Mouse (Mus musculus) natural killer cell, adult 2 months (primary cell): Measurements from ENCODE around the gene Slc25a23.

Experiments
- DNase-seq, 2 experiments: peaks; one replicate each; pipeline ENCODE4 v3.0.0; 2022; ENCODE audit warnings: low spot score in 2 of 2

Slc25a23 gene

DNA sequence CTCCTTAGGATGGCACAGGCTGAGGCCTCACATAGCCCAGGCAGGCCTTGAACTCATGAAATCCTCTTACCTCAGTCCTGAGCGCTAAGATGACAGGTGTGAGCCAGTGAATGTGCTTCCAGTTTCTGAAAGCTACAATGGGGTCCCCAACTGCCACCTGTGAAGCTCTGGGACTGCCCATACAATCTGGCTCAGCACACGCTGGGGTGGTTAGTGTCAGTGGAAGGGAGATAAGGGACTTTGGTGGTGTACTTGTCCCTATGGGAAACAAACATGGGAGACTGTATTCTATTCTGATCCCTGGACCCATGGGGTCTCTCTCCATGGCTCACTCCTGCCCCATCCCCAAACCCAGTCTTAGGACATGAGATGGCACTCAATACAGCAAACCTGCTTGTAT lies 40.0 kb downstream of the Slc25a23 start:
- DNase-seq, result no peak

DNA sequence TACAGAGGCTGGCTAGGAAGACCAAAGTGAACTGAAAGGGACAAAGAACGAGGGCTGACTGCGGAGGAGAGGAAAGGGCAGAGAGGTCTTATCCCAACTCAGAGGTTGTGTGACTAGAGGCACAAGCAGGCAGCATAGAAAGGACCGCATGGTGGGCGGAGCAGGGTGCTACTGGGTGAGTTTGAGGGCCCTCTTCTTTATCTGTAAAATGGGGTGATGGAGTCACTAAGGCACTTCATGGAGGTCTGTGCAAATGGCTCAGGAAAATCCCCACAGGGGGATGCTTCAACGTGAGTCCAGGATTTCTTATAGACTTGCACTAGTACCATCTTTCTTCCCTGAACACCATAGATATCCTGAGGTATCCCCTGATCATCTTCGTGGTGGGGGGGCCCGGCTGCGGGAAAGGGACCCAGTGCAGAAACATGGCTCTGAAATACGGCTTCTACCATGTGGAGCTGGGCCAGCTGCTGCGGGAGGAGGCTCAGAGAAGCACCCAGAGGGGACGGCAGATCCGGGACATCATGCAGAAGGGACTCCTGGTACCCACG lies 47.3 kb downstream of the Slc25a23 start:
- no peak for DNase-seq

GRCm38 (mm10) chr17:57011236-57012141 lies 48.2 kb downstream of the Slc25a23 start, which contains the start of the genes Gtf2f1 and Gm17949:
Gtf2f1 (minus strand) TSS chr17:57011288.
Gm17949 (plus strand) TSS chr17:57011469.
- peak; percentile 90 to 91 for DNase-seq

GRCm38 (mm10) chr17:57010911-57011235 lies 48.8 kb downstream of the Slc25a23 start:
- DNase-seq, result no peak

DNA sequence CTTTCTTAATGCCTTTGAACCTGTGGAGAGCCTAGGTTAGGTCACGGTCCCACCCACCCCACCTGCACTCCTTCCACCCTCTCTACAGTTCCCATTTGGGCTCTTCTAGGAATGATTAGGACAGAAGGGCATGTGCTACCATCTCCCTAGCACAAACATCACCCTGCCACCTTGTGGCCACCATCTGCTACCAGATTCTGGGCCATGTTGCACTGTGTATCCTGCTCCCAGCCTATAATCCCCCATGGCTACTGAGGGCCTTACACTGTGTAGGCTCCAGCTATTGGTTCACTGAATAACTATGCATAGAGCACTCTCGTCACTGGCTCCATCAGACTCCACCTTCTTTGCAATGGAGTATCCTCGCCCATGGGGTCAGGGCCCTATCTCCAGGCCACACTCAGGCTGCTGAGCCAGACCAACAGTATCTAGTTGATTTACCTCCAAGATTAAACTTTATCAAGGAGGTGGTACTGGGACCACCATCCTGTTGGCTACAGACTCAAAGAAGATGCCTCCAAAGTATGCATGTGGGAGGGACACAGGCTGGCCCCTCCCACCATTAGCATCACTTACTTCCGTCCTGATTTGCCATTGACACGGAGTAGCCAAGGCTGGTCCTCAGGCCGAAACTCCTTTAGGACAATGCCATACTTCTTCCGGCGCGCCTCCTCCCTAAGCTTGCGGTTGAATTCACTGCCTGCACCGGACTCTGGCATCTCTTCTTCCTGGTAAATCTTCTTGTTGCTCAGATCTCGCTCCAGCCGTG lies 52.3 kb downstream of the Slc25a23 start:
- DNase-seq, result no peak

DNA sequence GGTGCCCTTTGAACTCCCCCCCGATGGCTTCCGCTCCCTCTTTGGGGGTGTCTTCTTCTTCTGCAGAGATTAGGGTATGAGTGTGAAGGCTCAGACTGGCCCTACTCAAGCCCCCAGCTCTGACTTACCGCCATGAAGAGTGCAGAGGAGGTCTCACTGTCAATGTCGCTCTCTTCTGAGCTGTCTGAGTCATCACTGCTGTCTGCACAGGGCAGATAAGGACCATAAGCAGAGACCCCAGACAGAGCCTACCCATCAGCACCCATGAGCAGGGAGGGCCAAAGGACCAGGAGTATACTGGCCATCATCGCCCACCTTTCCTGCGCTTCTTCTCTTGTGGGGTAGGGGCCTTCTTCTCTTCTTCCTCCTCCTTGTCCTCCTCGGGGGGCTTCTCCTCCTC lies 55.7 kb downstream of the Slc25a23 start:
- DNase-seq, result no peak

DNA sequence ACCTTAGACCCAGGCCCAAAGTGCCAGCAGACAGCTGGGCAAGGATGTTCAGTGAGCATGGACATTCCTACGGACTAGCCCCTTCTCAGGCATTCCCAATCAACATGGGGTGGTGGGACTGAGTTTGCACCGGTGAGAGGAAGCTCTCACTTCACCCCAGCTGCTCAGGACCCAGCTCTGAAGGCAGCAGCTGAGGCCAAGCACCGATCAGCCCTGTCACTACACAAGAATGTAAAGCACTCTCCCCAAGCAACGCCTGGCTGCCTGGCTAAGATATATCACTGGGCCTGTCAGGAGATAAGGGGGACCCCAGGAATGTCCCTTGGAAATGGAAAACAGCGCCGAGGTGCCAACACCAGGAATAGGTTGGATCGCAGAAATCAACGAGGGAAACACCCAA lies 58.4 kb downstream of the Slc25a23 start:
- DNase-seq, result no peak

DNA sequence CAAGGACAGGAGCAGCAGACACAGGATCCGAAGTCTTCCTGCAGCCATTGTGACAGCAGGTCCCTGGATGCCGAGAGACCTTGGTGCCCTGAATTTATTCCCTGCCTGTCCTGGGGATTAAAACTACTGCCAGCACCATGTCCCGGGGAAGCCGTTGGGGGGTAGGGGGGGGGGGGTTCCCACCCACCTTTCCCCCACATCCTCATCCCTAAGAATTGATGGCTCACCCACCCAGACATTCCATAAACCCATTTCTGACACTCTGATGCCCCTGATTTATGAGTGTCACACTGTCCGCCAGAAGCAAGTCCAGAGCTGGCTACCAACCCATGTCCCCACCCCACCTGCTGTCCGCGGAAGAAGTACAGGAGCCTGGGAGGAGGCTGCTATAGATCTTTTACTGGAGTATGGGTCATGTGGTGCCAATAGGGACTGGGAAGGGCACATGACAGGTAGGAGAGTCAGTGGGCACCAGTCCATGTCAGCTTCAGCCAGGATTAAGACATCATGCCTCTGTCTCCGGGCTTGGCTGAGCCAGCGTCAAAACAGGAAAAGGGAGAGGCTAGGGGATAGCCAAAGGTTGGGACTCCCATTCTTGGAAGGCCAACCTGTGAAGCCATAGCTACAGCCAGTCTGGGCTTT lies 59.6 kb downstream of the Slc25a23 start, which contains the start of gene Pspn:
Gene Pspn (minus strand): TSS at position 51 of the 642 bp plus-strand sequence.
- DNase-seq, result no peak

DNA sequence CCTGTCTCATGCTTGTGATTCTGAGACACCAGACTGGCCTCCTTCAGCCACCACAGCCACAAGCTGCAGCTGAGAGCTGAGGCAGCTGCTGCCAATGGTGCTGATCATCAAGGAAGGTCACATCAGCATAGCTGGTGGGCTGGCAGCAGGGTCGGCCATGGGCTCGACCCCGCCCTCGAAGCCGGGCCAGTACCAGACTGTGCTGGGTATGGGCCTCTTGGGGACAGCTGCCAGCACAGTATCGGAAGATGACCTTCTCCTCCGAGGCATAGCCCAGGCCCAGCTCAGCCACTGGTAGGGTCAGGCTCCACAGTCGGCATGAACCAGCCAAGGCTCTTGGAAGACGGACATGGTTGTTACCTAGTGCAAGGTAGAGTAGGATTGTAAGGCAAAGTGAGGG lies 60.2 kb downstream of the Slc25a23 start:
- DNase-seq, result no peak

GRCm38 (mm10) chr17:56997029-56997667 lies 62.5 kb downstream of the Slc25a23 start, which contains the start of gene Alkbh7:
Alkbh7 (plus strand) TSS chr17:56997339.
- DNase-seq, result peak; percentile 97 to 98

- no peak for DNase-seq
These were observed 63.2 kb downstream of the Slc25a23 start for GRCm38 (mm10) chr17:56996506-56996905.

- no peak for DNase-seq
These were observed 64.6 kb downstream of the Slc25a23 start for GRCm38 (mm10) chr17:56995046-56995445.
